Mouse (Mus musculus) lung, adult 2 months (tissue): ENCODE results near the gene Tanc1.
"Not testable (repeated sequence)": the region's sequence is repeated elsewhere in the genome, so short reads cannot be mapped to it uniquely, and the experiment has no call there.

ENCODE experiments used
- CTCF ChIP-seq: fragments of 200-500 bp; IDR thresholded peaks from 2 replicates; pipeline ENCODE4 v1.5.1; 2011; ENCODE audit warnings: mild to moderate bottlenecking, low read length, control low read depth; ENCODE audit not compliant: insufficient read depth
- POLR2A ChIP-seq: fragments of 200-500 bp; IDR thresholded peaks from 2 replicates; pipeline ENCODE4 v1.6.1; 2011; ENCODE audit warnings: low read depth, mild to moderate bottlenecking, control low read depth, low read length, borderline replicate concordance; ENCODE audit errors: extremely low read depth

GRCm38 (mm10) chr2:59851885-59852284 is 240.0 kb downstream of the Tanc1 start:
- not testable (repeated sequence) for TF ChIP-seq CTCF, POLR2A
